Mouse (Mus musculus): ENCODE data around the gene Gabra2. TPM values are rescaled to one million over a fixed set of nuclear protein-coding genes. Genes with fewer than 3 reads are reported as not detected.

Gene Gabra2
- 0.06 TPM in 1 of 2 replicates, not detected in the other for polyA plus RNA-seq (2015; fragmentation: Nextera tagmentation; extraction: Ambion mirVana)

- H3K27ac ChIP-seq, result no peak within 1 kb of the TSS
- 1% methylated on average over 54 of the region's 55 CpGs for WGBS (ENCODE audit: insufficient replicate concordance)
- no peak for DNase-seq
- no peaks in the 10 kb centered on the region for H3K4me1 ChIP-seq (replicated peaks)
- H3K4me2 ChIP-seq, result peak within 1 kb of the TSS; percentile 54
- H3K9ac ChIP-seq, result no peak within 1 kb of the TSS
- H3K27me3 ChIP-seq, result peaks cover 21% of the 10 kb centered on the region
- peak within 1 kb of the TSS; percentile 39 for H3K4me3 ChIP-seq (replicated peaks)
- H3K36me3 ChIP-seq, result no peaks in the 10 kb centered on the region
- 0 out of 2 replicates have a peak, but pooled peaks have one; percentile 15 for ATAC-seq (ENCODE audit: low read depth)
- H3K9me3 ChIP-seq (replicated peaks), result no peaks in the 10 kb centered on the region
These were observed at the start of gene Gabra2 for GRCm38 (mm10) chr5:71095725-71096607. TSS of gene Gabra2 (minus strand) at chr5:71095849.

GRCm38 (mm10) chr5:71136691-71137090 lies 41.0 kb upstream of the Gabra2 start:
- WGBS (ENCODE audit: insufficient replicate concordance), result 53% methylated on average over 4 of the region's 4 CpGs

GRCm38 (mm10) chr5:71135840-71136239 lies 40.2 kb upstream of the Gabra2 start:
- H3K9me3 ChIP-seq (replicated peaks), result no peaks in the 10 kb centered on the region
- no peaks in the 10 kb centered on the region for H3K4me1 ChIP-seq (replicated peaks)
- no peak overlapping the region for H3K4me2 ChIP-seq
- ATAC-seq (ENCODE audit: low read depth) (no peak), DNase-seq (no peak)
- H3K36me3 ChIP-seq, result no peaks in the 10 kb centered on the region
- no peak overlapping the region for H3K9ac ChIP-seq
- no peaks in the 10 kb centered on the region for H3K27me3 ChIP-seq
- WGBS (ENCODE audit: insufficient replicate concordance), result 50% methylated on average over 2 of the region's 2 CpGs
- H3K4me3 ChIP-seq (replicated peaks), result no peak overlapping the region
- no peak overlapping the region for H3K27ac ChIP-seq

More at GRCm38 (mm10) chr5:71136691-71137090, 41.0 kb upstream of the Gabra2 start:
- H3K27ac ChIP-seq, result no peak overlapping the region
- H3K27me3 ChIP-seq, result no peaks in the 10 kb centered on the region
- no peak overlapping the region for H3K4me2 ChIP-seq
- no peak for DNase-seq
- H3K36me3 ChIP-seq, result no peaks in the 10 kb centered on the region
- H3K4me1 ChIP-seq (replicated peaks), result no peaks in the 10 kb centered on the region
- no peak overlapping the region for H3K9ac ChIP-seq
- no peak for ATAC-seq (ENCODE audit: low read depth)
- no peak overlapping the region for H3K4me3 ChIP-seq (replicated peaks)
- H3K9me3 ChIP-seq (replicated peaks), result no peaks in the 10 kb centered on the region

GRCm38 (mm10) chr5:71127721-71128120 lies 32.1 kb upstream of the Gabra2 start:
- Histone ChIP-seq H3K4me3 (replicated peaks) (no peak overlapping the region), H3K36me3 (no peaks in the 10 kb centered on the region), H3K27me3 (no peaks in the 10 kb centered on the region), H3K4me1 (replicated peaks) (no peaks in the 10 kb centered on the region), H3K9ac (no peak overlapping the region), H3K27ac (no peak overlapping the region), H3K4me2 (no peak overlapping the region), H3K9me3 (replicated peaks) (no peaks in the 10 kb centered on the region)
- WGBS (ENCODE audit: insufficient replicate concordance), result 50% methylated on average over 3 of the region's 3 CpGs
- no peak for ATAC-seq (ENCODE audit: low read depth)
- DNase-seq, result no peak

- DNase-seq, result no peak
- no peak overlapping the region for H3K4me2 ChIP-seq
These were observed 19.6 kb upstream of the Gabra2 start for GRCm38 (mm10) chr5:71115216-71115615.

GRCm38 (mm10) chr5:71095180-71095579 lies 469 bp downstream of the Gabra2 start:
- Histone ChIP-seq H3K9ac (no peak overlapping the region), H3K4me2 (peak overlapping the region; percentile 54), H3K27ac (no peak overlapping the region), H3K36me3 (no peaks in the 10 kb centered on the region), H3K9me3 (replicated peaks) (no peaks in the 10 kb centered on the region), H3K4me3 (replicated peaks) (no peak overlapping the region), H3K27me3 (peaks cover 21% of the 10 kb centered on the region), H3K4me1 (replicated peaks) (no peaks in the 10 kb centered on the region)
- ATAC-seq (ENCODE audit: low read depth), result no peak
- no peak for DNase-seq
- WGBS (ENCODE audit: insufficient replicate concordance), result 4% methylated on average over 19 of the region's 19 CpGs

More at GRCm38 (mm10) chr5:71115216-71115615, 19.6 kb upstream of the Gabra2 start:
- no peaks in the 10 kb centered on the region for H3K4me1 ChIP-seq (replicated peaks)
- no peak for ATAC-seq (ENCODE audit: low read depth)
- 42% methylated on average over 1 of the region's 1 CpGs for WGBS (ENCODE audit: insufficient replicate concordance)
- H3K27me3 ChIP-seq, result no peaks in the 10 kb centered on the region
- no peak overlapping the region for H3K4me3 ChIP-seq (replicated peaks)
- H3K9me3 ChIP-seq (replicated peaks), result no peaks in the 10 kb centered on the region
- no peaks in the 10 kb centered on the region for H3K36me3 ChIP-seq
- no peak overlapping the region for H3K27ac ChIP-seq
- H3K9ac ChIP-seq, result no peak overlapping the region

GRCm38 (mm10) chr5:71094776-71095175 lies 873 bp downstream of the Gabra2 start:
- H3K9ac ChIP-seq, result no peak overlapping the region
- no peaks in the 10 kb centered on the region for H3K36me3 ChIP-seq
- WGBS (ENCODE audit: insufficient replicate concordance), result 28% methylated on average over 10 of the region's 10 CpGs
- H3K9me3 ChIP-seq (replicated peaks), result no peaks in the 10 kb centered on the region
- H3K4me3 ChIP-seq (replicated peaks), result no peak overlapping the region
- H3K27ac ChIP-seq, result no peak overlapping the region
- peaks cover 21% of the 10 kb centered on the region for H3K27me3 ChIP-seq
- no peak for DNase-seq
- no peaks in the 10 kb centered on the region for H3K4me1 ChIP-seq (replicated peaks)
- no peak for ATAC-seq (ENCODE audit: low read depth)
- no peak overlapping the region for H3K4me2 ChIP-seq

GRCm38 (mm10) chr5:71093807-71094206 lies 1.8 kb downstream of the Gabra2 start:
- H3K36me3 ChIP-seq, result no peaks in the 10 kb centered on the region
- H3K27ac ChIP-seq, result no peak overlapping the region
- H3K9me3 ChIP-seq (replicated peaks), result no peaks in the 10 kb centered on the region
- H3K4me3 ChIP-seq (replicated peaks), result no peak overlapping the region
- ATAC-seq (ENCODE audit: low read depth) (no peak), DNase-seq (no peak)
- no peaks in the 10 kb centered on the region for H3K4me1 ChIP-seq (replicated peaks)
- no peak overlapping the region for H3K4me2 ChIP-seq
- H3K9ac ChIP-seq, result no peak overlapping the region
- WGBS (ENCODE audit: insufficient replicate concordance), result 71% methylated on average over 2 of the region's 2 CpGs
- peaks cover 21% of the 10 kb centered on the region for H3K27me3 ChIP-seq

GRCm38 (mm10) chr5:71092475-71092874 lies 3.2 kb downstream of the Gabra2 start:
- H3K27me3 ChIP-seq, result peaks cover 21% of the 10 kb centered on the region
- DNase-seq (no peak), ATAC-seq (ENCODE audit: low read depth) (no peak)
- H3K27ac ChIP-seq, result no peak overlapping the region
- no peaks in the 10 kb centered on the region for H3K36me3 ChIP-seq
- H3K4me2 ChIP-seq, result no peak overlapping the region
- H3K4me3 ChIP-seq (replicated peaks), result no peak overlapping the region
- no peaks in the 10 kb centered on the region for H3K9me3 ChIP-seq (replicated peaks)
- H3K4me1 ChIP-seq (replicated peaks), result no peaks in the 10 kb centered on the region
- H3K9ac ChIP-seq, result no peak overlapping the region

GRCm38 (mm10) chr5:71091926-71092325 lies 3.7 kb downstream of the Gabra2 start:
- Histone ChIP-seq H3K4me1 (replicated peaks) (no peaks in the 10 kb centered on the region), H3K9me3 (replicated peaks) (no peaks in the 10 kb centered on the region), H3K4me3 (replicated peaks) (no peak overlapping the region), H3K27ac (no peak overlapping the region), H3K36me3 (no peaks in the 10 kb centered on the region), H3K9ac (no peak overlapping the region), H3K27me3 (peaks cover 21% of the 10 kb centered on the region), H3K4me2 (no peak overlapping the region)
- 54% methylated on average over 2 of the region's 2 CpGs for WGBS (ENCODE audit: insufficient replicate concordance)
- DNase-seq (no peak), ATAC-seq (ENCODE audit: low read depth) (no peak)

- no peak overlapping the region for H3K4me2 ChIP-seq
- no peaks in the 10 kb centered on the region for H3K36me3 ChIP-seq
- H3K27me3 ChIP-seq, result no peaks in the 10 kb centered on the region
- no peak overlapping the region for H3K4me3 ChIP-seq (replicated peaks)
- ATAC-seq (ENCODE audit: low read depth) (no peak), DNase-seq (no peak)
- no peaks in the 10 kb centered on the region for H3K4me1 ChIP-seq (replicated peaks)
- no peak overlapping the region for H3K27ac ChIP-seq
- H3K9me3 ChIP-seq (replicated peaks), result no peaks in the 10 kb centered on the region
- no peak overlapping the region for H3K9ac ChIP-seq
- WGBS (ENCODE audit: insufficient replicate concordance), result 77% methylated on average over 5 of the region's 5 CpGs
These were observed 16.8 kb downstream of the Gabra2 start for GRCm38 (mm10) chr5:71078861-71079260.

GRCm38 (mm10) chr5:71061696-71062095 lies 34.0 kb downstream of the Gabra2 start:
- Histone ChIP-seq H3K4me3 (replicated peaks) (no peak overlapping the region), H3K4me2 (no peak overlapping the region), H3K27me3 (no peaks in the 10 kb centered on the region), H3K9ac (no peak overlapping the region), H3K27ac (no peak overlapping the region), H3K4me1 (replicated peaks) (no peaks in the 10 kb centered on the region), H3K9me3 (replicated peaks) (no peaks in the 10 kb centered on the region), H3K36me3 (no peaks in the 10 kb centered on the region)
- 40% methylated on average over 3 of the region's 3 CpGs for WGBS (ENCODE audit: insufficient replicate concordance)
- ATAC-seq (ENCODE audit: low read depth) (no peak), DNase-seq (no peak)

Measured in liver, embryonic 13.5 days (tissue).